Mouse (Mus musculus) heart, postnatal 0 days (tissue): ENCODE data around the gene Glcci1.

Source experiments
- CTCF ChIP-seq: IDR thresholded peaks from 2 replicates; pipeline ENCODE4 v1.5.1; 2016; ENCODE audit warnings: antibody characterized with exemption, control low read depth, low read depth
- EP300 ChIP-seq: IDR thresholded peaks from 2 replicates; pipeline ENCODE4 v1.6.1; 2016; ENCODE audit warnings: antibody characterized with exemption, low read depth

GRCm38 (mm10) chr6:8630531-8630930 lies 121.1 kb downstream of the Glcci1 start:
- TF ChIP-seq CTCF (no peak), EP300 (no peak)
